Mouse (Mus musculus): ENCODE data around the gene Prss40.

DNA sequence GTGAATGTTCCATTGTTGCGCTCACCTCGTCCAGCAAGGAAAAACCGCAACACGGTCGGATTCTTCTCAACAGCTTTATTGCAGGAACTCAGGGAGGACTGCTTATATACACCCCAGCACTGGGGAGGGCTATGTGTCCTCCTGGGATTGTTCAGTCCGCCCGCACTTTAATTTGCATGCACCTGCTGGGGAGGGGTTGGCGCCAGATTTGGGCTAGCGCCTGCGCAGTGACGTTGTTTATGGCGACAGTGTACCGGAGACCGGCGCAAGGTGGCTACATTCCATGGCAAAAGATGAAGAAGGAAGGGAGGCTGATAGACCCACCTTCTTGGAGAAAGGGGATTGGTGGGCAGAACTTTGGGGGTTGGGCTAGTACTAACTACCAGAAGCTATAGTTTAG, 39.3 kb upstream of the Prss40 start:
- TF ChIP-seq CTCF (IDR thresholded peaks at IDR 0.05) = no peak
- no peak for TF ChIP-seq EP300 (IDR thresholded peaks at IDR 0.05)

All from lung, postnatal 0 days (tissue).